Mouse (Mus musculus): ENCODE data around the gene Sorl1.

Gene Sorl1

DNA sequence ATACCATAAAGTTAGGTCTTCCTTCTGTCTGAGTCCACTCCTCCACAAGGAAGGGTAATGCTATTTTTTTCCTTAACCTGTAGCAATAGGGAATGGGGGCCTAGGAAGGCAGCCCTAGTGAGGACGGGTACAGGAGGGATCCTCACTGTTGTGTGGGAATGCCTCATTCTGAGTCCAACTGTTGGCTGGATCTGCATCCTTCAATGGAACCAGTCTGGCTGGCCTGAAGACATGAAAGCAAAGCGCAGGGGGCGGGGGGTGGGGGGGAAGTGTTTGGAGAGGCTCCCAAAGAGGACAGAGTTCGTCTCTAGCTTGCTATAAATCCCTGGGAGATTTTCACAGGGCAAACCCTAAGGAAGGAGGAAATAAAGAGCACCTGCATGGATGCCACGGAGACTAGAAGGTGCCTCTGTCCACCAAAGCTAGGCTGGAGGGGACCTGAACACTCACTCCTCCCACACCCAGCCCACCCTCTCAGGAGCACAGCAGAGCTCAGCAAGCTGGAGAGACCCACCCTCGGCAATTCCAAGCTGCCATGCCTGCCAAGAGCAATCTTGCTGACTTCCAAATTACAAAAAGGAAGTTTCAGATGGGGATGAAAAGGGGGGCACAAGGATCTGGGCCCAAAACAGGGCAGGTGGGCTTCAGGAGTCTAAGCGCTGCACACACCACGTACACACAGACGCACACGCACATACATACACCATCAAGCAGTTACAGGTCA is 2.3 kb downstream of the Sorl1 start:
- no peak for DNase-seq

DNA sequence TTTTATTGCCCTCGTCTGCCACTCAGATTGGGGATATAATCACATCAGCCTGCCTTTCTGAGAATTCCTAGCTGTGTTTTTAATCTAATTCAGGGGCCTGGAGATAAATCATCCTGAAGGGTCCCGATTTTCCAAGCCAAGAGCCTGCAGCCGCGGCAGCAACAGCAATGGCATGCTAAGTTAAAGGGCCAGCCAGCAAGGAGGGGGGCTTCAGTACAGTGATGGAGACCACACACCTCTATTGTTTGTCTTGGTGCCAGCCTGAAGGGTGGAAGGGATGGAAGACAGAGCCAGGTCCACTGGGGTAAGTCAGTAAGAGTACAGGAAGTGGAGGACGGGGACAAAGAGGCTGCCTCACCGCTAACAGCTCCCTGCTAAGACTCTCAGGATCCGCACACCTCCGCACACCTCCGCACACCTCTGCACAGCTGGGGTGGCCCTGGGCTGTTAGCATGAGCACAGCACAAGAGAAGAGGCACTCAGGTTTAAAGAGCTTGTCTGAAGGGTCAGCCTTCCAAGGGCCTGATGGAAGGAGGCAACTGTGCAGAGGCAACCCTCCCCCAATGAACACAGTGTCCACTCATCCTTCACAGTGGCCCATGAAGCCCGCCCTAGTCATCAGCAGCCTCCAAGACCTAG is 7.6 kb downstream of the Sorl1 start:
- no peak for DNase-seq

DNA sequence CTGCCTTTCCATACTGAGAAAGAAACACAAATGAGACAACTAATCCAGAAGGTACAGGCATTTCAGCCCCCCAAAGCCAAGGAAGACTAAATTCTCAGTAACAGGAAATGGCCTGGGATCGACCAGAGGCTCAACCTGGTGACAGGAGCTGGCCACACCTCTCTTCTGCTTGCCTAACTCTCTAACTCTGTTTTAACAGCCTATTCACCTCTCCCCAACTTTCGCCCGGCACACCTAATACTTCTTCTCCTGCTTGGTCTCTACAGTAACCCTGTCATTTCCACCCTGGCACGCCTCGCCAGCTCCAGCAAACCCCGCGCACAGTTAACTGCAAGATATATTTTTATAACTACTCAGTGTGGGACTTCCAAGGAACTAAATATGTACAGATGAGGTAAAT is 9.0 kb downstream of the Sorl1 start:
- no peak for DNase-seq

DNA sequence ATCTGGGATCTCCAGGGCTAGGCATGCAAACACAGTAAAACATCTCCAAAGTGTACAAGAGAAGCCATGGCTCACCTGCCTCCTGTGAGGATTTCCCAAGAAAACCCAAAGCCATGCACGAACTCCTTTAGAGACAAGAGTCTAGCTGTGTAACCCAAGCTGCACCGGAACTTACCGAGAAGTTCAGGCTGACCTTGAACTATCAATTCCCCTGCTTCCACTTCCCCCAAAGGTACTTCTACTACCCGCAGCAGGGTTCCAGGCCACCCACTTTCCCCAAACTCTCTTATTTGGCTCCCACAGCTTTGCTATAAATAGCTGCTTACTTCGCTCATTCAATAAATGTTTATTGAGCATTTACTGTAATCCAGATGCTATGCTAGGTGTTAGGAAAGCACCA is 10.8 kb downstream of the Sorl1 start:
- DNase-seq, result no peak

DNA sequence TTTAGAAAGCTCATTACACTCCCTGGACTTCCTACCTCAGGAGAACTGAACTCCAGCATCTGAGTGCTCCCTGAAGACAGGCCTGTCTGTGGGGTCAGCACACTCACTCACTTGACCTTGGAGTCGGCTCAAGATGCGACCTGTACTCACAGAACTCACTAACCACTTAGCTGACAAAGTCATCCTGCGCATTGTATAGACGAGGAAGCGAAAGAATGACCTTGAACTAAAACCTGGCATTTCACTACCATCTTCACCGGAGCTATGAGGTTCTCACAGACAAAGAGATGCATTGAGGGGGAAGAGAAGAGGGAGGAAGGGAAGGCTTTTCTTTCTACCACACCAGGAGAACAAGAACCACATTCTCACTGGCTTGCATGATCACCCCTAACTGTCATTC is 11.4 kb downstream of the Sorl1 start:
- DNase-seq, result no peak

DNA sequence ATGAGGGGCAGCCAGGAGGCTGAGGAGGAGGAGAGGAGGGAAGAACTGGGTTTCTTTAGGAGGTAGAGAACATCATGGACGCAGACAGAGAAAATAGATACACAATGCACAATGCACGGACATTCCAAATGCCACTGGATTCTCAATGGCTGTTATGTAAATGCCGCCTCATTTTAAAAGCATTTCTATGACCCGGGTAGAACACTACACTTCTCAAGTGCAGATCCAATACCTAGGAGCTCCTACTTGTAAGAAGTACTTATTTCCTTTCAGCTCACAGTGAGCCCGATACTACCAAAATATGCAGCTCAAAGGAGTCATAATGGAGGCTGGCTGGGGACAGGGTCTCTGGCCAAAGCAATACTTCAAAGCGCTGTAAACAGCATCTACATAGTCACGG is 12.8 kb downstream of the Sorl1 start:
- no peak for DNase-seq

DNA sequence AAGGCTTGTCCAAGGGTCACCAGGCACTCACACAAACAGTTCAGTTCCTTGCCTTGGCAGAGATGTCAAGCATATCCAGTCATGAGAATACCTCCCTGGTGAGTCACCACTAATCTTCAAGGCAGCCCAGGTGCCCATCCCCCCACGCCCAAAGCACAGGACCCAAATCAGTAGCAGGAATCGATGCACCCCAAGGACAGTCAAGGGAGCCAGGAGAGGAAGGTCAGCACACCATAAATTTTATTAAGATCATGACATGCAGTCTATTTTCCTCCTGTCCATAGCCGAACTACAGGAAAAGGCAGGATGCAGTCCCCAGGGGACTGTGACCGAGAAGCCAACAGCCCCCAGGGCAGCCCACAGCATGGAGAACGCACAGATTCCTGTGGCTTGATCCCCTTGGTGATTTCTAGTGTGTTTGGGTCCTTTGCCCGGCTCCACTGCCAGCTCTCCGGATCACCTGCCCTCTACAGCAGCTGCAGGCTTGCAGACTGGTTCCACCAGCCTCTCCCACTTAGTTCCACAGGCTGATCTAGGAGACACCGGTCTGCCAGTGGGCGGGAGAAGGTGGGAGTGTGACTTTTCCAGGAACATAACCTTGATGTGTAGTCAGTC is 14.2 kb downstream of the Sorl1 start:
- DNase-seq, result no peak

DNA sequence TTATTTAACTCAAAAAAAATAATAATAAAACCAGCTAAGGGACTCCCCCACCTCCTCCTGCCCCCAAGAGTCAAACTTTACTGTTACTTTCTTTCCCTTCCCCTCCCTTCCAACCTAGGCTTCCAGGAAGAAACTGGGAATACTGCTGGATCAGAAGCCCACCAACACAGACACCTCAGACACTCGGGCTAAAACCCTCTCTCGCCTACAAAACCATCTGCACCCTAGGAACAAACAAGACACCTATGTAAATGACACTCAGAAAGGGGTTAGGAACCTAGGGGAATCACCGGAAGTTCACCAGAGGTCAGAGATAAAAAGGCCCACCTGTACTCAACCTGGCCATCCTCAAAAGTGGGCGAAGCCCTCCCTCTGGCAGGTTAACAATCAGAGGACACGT is 15.0 kb downstream of the Sorl1 start:
- no peak for DNase-seq

DNA sequence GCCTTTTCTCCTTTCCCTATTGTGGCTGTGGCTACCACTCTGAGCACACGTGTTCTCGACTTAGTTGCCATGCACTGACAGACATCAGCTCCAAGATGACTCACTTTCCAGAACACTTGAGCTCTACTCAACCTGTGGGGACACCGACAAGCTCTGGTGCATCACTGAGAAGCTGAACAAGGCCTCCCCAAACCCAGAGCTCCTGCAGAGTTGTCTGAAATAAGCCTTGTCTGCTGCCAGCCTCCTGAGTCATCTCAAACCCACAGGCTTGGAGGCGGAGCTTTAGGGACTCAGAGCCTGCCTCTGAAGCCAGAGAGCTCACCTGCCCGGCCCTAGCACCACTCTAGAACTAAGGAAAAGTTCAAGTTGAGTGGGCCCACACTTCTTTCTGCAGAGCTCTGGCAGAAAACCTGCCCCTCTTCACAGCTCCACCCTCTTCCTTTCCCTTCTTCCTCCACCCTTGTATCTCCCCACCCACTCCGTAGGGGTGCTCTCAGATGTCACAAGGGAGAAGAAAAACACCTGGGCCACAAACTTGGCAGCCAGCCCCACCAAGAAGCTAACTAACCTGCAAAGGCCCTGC is 15.6 kb downstream of the Sorl1 start:
- no peak for DNase-seq

DNA sequence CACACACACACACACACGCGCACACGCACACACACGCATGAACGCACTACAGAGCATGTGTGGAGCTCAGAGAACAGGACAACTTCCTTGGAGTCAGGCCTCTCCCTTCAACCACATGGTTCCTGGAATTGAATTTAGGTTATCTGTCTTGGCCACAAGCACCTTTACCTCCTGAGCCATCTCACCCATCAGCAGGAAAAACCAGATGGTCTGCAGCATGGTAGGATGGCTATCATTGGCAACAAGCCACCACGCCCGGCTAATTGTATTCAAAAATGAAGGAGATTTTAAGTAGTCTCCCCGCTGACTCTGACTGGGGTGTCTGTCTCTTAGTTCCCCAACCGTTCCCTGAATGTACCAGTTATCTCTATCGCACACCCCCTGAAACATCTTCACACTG is 17.0 kb downstream of the Sorl1 start:
- DNase-seq, result no peak

DNA sequence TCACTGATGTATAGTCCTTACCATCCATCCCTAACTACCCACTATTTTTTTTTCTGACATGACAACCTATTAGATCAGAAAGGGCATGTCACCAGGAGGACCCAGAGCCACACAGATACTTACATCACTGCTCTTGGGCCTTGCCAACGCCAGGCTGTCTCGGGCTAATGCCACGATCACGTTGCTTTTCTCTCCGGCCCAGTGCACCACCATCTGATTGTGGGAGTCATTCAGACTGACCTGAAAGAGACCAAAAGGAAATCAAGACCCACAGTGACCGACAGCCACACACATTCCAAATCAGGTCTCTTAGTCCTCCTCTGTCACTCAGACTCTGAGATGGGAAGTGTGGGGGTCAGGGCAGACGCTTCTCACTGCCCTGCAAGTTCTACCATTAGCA is 17.8 kb downstream of the Sorl1 start:
- no peak for DNase-seq

DNA sequence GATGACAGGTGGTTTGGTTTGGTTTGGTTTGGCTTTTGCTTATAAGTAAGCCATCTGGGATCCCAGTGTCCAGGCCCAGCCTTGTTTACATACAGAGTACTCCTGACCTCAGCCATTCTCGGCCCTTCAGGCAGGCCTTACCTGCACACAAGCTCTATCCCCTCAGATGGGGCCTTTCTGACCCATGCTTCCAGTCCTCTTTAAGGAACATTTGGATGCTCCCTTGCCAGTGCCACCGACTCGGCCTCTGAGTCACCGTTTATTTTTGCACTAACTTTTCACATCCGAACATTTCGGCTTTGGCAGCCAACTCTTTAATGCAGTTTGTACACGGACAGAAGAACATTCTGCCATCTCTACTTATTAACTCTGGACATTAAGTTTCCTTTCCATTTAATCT is 20.6 kb downstream of the Sorl1 start:
- no peak for DNase-seq

DNA sequence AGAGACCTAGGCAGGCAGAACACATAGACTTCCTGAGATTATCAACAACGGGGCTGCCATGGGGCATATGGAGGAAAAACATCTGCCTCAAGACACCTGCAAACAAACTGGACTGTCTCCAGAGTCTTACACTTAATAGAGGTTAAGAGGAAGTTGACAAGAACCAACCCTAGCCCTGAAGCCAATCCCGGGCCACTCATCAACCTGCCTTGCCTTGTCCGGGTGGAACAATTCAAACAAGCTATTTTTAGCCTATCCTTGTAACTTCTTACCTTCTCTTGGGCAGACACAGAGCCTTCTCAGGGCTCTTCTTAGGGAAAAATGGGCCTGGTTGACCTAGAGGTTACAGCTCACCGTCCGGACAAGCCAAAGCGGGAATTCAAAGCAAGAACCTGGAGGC is 22.1 kb downstream of the Sorl1 start:
- DNase-seq, result no peak

DNA sequence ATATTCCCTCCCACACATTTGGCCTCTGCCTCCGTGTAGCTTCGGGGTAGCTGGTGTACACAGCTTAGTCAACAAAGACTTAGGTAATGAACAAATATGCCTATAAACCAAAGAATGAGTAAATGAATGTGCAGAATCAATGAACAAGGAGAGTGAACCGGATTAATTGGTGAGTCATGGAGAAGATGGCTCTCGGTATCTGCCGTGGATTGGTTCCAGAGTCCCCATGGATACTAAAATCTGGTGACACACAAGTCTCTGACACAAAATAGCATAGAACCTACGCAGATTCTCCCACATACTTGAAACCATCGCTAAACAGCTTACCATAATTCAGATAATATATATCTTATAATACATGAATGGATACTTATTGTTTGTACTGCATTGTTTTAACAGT is 22.8 kb downstream of the Sorl1 start:
- no peak for DNase-seq

DNA sequence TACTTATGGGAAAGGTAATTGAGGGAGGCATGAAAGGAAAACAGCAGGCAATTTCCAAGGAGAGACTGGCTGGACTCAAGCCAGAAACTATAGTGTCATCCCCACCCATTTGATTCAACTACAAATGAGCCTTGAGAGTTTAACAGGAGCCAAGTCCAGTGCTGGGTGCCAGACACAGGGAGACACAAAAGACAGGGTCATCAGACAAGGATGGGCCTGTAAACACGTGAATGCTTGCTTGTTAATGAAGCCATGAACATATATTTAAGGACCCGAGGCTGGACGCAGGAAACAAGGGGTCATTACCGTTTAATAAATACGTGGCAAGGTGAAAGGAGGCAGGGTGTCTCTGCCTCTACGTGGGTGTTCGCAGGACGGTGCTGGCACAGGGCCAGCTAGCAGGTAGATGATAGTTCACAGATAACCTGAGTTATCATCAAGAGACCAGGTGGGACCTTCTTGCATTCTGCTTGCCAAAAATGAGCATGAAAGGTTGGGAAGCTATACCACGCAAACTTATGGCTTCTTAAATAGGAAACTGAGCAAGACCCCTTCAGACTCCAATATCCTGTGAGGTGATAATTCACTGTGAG is 23.4 kb downstream of the Sorl1 start:
- DNase-seq, result no peak

DNA sequence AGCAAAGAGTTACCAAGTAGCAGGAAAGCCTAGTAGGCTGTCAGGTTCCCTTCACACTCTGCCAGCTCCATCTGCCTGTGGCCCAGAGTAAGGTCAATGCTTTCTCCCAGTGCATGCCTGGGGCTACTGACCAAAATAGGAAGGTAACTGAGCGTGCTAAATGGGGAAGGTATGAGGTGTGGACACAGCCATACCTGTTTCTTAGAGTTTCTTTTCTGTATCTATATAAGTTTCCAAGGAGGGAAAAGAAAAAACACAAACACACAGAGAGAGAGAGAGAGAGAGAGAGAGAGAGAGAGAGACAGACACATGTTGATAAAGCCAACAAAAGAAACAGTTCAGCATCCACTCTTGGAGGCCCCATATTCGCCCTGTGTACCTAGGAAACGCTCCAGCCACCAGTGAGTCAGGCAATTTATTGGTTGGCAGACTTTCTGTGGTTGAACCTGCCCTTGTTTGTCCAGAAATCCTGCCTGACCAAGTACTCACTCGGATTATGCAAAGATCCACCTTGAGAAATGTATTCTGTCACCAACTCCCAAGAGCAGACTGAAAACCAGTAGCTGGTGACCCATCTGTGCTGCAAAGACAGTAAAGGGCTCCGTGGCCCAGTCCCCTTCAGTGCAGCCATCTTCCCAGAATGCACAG is 25.5 kb downstream of the Sorl1 start:
- DNase-seq, result no peak

DNA sequence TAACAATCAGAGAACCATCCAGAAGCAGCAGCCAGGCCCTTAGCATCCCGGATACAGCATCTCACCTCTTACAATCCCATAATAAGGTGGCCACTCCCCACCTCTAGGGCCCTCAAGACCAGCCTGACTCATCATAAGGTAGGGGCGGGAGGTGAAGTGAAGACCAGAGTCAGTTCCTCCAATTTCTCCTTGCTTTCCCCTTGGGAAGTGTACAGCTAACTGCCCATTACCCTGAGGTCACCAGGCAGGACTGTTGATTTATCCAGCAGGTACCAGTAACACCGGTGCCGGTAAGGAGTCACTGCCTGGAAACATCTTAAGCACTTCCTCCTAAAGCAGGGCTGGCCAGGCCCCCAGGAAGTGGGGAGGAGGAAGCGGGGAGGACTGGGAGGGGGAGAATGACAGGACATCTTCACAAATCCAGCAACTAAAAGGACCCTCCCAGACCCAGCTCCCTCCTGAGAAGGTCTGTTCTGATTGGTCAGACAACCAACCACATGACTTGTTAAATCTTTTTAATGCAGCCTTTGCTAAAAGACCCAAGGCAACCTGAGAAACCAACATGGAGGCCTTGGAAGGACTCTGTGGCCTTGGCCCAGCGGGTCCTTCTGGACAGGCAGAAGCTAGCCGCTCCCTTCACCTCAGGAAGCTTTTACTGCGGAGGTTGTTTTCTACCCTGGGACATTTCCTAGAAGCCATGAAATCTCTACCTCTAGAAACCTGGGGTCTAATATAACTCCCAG is 26.2 kb downstream of the Sorl1 start:
- no peak for DNase-seq

DNA sequence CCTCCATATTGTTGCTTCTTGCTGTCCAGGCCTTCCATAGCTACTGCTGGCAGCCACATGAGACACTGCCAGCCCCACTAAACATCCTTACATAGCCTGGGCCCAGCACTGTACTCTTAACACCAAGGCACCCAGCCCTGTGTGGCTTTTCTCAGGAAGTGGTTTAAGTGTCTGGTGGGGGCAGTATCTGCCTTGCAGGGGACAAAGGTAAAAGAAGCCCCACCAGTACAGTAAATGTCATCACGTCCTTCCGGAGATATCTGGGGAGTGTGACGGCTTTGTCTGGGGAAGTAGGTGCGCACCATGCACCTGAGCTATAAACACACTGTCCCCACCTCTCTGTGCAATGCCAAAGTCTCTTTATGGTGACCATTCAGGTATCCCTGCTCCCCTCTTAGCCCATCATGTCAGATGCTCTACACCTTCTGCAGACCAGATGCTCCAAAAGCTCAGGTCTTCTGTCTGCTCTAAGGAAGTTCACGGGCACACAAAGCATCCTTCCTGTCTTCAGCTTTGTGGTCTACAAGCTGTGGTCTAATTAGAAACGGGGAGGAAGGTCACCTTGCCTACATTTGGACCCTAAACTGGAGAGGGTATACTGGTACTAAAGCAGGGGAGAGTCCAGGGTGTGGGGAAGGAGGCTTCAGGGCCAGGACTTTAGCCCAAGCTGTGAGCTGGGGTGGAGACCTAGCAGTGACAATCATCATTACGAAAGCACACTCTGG is 26.9 kb downstream of the Sorl1 start:
- DNase-seq, result no peak

DNA sequence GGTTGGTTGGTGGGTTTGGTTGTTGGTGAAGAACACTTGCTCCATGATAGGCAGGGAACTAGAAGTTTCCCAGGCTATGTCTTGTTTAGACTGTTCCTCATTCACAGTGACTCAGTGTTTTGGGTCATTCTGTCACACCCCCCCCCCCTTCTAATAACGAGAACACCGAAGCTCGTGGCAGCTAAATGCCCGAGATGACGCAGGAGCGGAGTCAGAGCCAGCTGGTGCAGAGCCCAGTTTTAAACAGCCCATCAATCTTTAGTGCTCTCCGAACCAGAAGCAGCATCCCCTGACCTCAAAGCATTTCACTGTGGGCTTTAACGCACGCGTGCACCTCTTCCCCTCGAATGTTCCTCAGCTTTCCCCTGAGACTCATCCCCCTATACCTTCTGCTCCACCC is 29.3 kb downstream of the Sorl1 start:
- peak; percentile 18 for DNase-seq

DNA sequence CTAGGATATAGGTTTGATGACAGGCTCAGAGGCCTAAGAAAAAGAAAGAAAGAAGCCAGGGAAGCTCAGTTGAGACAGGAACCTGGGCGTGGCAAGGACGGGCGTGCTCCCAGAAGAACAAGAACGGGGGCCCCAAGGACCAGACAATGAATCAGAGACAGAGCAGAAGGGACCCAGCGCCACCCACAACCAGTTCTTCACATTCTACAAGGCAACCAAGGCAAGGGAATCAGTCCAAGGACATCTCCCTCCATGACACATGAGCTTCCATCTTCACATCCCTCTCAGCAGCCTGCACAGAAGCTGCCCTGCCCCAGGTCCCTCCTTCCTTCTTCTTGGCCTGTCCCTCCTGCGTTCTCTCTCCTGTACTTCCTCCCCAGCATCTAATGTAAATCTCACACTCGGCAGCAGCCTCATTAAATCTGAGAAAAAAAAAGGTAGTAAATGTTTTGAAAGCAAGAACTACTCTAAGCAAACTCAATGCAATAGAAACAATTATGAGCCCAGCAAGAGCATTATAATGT is 30.0 kb downstream of the Sorl1 start:
- no peak for DNase-seq

DNA sequence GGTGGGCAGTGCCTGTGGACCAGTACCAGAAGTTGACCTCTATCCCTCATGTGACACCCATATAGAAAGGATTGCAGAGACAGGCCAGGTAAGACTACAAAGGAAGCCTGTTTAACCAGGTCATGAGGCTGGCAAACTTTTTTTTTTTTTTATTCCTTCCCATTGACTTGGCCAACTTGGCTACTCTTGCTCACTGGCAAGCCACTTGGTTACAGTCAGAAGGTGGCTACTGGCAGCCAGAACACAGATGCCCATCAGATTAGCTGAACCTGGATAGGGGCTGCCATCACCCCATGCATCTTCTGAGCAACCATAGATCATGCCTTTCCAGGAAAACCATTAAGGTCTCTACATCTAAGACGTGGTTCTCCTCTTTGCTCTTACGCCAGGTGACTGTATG is 31.3 kb downstream of the Sorl1 start:
- no peak for DNase-seq

DNA sequence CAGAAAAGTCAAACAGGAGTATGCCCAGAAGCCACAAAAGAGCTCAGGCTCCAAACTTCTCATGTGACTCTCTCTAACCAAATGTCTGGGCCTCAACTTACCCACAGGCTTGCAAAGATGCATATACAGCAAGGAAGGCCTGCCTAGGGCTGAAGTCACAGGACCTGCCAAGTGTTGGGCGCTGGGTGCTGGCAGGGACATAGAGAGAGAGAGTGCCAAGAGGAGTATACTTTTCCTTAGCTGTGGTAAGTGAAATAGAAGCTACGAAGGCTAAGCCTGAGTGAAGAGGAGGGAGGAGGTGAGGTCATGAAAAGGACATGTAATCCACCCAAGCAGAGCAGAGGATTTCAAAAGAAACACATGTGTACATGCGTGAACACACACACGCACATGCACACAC is 32.5 kb downstream of the Sorl1 start:
- DNase-seq, result no peak
